Mouse (Mus musculus): ENCODE measurements around the gene Arhgap10.

Gene Arhgap10

DNA sequence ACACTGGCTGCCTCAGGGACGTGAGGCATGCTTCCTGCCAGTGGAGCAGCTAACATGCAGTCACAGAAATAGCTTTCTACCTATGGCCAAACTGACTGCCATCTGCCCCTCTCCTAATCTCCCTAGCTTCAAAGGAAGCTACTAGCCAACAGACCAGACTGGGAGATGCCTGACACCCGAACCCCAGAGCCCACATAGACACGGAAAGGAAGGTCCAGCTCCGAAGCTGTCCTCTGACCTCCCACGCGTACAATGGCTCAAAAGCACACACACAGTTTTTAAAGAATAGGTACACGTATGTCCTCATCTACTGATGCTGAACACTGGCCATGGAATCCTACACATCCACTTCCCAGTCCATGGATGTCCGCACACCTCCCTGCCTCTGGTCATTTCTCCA lies 2.0 kb downstream of the Arhgap10 start:
- DNase-seq: no peak

- no peak for DNase-seq
Observed at GRCm38 (mm10) chr8:77515201-77515600, 2.6 kb downstream of the Arhgap10 start.

- no peak for DNase-seq
Observed at GRCm38 (mm10) chr8:77511750-77512493, 5.8 kb downstream of the Arhgap10 start.

GRCm38 (mm10) chr8:77510426-77510825 lies 7.3 kb downstream of the Arhgap10 start:
- no peak for DNase-seq

DNA sequence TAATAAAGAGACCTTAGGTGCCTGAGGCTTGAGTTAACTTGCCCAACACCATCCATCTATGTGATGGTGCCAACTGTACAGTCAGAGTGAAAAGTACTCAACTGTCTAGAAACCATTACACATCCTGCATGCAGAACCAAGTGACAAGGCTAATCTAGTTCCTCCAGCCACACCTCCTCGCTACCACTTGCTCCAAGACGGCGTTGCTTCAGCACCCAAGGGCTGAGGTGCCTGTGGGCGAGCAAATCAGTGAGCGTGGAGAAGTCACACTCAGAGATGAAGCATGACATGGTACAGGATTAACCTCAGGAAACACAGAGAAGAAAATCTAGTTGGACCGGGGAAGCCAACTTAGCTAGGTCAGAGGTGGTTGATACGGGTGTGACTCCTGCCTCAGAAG lies 8.7 kb downstream of the Arhgap10 start:
- no peak for DNase-seq

- DNase-seq: no peak
Observed at GRCm38 (mm10) chr8:77507510-77508035, 10.2 kb downstream of the Arhgap10 start.

DNA sequence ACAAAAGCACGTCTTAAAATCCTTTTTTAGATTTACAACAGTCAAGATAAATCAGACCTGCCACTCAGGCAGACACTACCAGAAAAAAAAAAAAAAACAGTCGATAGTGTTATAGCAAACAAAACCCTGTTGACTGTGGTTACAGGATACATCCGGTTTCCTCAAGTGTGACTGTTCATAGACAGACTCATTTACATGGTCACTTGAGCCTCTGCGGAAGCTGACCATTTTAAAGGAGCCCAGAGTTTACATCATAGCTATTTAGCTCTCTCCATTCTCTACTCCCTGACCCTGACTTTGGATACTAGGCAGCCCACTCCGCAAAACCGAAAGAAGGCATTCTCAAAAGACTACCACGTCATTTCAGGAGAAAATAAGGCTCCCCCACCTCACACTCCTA lies 11.2 kb downstream of the Arhgap10 start:
- no peak for DNase-seq

DNA sequence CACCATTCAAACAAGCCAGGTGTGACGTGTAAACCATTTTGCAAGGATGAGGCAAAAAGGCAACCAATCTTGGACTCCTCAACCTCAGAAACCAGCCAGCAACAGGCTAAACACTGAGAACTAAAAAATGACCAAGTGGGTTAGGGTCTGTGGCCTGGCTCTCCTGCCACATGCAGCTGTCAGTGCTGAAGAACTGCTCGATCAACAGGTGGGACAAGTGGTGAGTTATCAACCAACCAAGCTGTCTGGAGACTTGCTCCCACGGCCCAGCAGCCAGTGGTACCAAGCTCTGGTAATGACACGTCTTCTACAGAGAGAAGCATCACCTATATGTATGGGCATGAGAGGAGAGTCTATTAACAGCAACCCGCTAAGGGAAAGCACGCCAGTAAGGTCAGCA lies 15.2 kb downstream of the Arhgap10 start:
- DNase-seq: no peak

DNA sequence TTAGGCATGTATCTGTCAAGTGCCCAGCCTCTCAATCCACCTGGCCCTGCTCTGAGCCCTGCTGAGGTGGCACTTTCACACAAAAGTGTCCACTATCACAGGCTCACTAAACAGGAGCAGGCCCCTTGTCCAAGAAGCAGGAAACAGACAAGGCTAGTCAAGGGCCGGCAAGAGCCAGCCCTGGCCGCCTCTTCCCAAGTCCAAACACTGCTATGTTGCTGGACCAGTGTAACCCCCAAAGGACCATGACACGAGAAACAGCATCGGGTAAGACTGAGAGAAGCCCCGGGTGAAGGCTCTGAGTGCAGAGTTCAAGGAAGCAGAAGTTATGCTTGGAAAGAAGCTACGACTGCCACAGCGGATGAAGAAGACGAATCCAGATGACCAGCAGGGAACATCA lies 16.6 kb downstream of the Arhgap10 start:
- DNase-seq: no peak

GRCm38 (mm10) chr8:77500264-77500663 lies 17.5 kb downstream of the Arhgap10 start:
- DNase-seq: no peak

- DNase-seq: no peak
Observed at GRCm38 (mm10) chr8:77497442-77497841, 20.3 kb downstream of the Arhgap10 start.

DNA sequence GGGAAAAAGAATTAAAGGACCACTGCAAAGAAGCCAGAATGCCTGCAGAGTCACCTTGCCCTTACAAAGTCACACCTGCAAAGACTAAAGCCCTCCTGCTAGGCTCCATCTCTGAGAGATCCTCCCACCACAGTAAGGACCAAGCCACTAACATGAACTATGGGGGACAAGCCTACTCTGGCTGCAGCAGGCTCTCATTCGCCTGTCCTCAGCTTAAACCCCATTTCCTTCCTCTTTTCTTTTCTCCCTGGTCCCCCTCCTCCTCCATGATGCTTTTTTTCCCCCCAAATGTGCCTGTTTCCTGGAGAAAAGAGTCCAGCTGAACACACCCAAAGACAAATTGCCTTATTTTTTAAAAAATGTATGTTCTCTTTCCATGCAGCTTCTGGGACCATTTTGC lies 21.5 kb downstream of the Arhgap10 start:
- no peak for DNase-seq

DNA sequence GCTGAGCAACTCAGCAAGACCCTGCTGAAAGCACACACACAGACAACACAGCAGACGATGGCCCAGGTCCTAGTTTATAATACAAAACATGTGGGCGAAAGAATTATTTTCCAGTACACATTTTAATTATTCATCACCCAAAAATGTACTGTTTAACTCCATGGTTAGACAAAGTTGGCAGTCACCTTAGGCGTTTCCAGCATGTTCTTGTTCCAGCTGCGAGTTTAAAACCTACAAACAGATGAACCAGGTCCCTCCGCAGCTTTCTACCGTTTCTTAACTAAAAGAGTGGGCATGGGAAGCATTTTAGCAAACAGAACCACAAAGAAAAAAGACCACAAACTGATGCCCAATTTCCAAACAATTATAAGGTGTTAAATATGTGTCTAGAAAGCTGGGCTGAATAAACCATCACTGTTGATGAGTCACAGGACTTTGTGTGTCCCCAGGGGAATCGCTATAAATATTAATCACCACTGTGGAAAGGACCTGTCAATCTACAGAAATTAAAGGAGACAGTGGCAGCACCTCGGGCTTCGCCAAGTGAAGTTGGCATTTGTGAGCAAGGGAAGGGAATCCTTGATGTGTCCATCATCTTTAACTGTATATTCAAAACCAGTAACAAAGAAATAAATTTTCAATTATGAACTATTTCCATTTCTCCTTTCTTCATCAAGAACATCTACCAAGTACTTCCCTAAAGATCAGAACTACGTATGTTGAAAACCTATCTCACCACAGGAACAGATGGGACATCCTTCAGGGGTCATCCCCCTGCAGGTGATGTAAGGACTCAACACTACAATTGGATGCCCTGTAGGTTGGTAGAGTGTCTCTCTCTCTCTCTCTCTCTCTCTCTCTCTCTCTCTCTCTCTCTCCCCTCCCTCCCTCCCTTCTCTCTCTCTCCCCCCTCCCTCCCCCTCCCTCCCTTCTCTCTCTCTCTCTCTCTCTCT lies 23.1 kb downstream of the Arhgap10 start:
- DNase-seq: no peak

GRCm38 (mm10) chr8:77492356-77493058 lies 25.2 kb downstream of the Arhgap10 start:
- no peak for DNase-seq

DNA sequence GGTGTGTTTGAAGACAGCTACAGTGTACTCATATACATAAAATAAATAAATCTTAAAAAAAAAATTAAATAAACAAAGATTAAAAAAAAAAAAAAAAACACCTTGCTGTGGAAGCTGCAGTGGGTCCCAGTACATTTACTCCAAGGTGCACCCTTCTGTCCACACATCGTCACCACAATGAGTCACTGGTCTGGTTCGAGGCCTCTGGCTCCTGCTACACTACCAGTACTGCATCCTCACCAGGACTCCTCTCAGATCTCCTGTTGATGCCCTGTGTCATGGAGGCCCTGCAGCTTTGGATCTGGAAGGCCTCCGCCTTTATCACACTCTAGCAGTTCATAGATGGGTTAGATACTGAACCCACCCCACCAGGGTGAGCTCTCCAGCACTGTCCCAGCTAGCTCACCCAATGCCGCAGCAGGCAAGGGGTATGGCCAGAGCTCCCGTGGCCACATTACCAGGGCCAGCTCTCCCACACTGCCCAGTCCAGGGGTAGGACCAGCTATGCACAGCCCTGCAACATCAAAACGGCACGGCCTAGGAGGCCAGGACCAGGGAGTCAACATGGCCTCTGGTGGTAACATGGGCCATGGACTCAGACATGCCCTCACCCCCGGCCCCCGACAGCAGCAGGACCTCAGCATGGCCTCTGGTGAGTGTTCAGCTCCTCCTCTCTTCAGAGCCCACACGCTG lies 26.4 kb downstream of the Arhgap10 start:
- no peak for DNase-seq

DNA sequence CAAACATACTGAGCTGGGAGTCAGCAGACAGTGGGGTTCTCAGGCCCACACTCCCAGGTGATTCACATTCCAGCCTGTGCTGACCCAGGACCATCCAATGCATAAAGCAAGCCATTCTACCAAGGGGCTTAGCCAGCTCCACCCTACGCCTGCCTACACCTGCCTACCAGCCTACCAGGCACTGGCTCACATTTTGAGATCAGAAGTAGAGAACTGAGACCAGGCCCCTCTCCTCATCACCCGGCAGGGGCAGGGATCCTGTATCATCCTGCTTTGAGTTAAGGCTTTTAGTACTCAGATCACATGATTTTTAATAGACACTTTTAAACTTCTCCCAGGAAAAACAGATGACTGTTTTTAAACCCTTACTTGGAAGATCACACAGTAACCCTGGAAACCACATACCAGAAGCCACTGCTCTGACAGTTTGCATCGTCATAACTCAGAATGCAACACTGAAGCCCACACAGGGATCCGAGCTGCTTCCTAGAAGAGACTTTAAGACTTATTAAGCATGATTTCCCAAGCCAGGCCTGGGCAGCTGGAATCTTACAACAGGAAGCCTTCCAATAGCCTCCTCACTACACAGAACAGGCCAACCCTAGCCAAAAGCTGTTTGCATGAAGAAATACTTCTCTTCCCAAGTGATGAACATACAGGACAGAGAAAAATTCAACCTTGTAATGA lies 27.5 kb downstream of the Arhgap10 start:
- peak; percentile 54 to 81 for DNase-seq

- DNase-seq: peak in 1 of 2 experiments; percentile 49
Observed at GRCm38 (mm10) chr8:77489235-77489634, 28.5 kb downstream of the Arhgap10 start.

DNA sequence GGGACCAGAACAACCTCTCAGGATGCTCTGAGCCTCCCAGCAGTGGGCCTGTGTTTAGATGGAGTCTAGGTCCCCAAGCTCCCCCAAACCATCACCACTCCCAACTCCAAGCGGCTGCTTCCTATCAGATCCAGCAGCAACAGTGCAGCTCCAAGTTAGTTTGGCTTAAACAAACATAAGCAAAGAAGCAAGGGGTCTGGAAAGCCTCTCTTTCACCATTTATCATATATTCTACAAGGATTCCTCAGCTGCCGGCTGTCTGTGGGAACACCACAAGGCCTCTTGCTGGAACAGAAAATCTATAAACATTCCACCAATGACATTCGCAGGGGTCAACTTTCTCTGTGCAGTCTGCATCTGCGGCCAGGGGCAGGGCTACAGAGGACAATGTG lies 29.5 kb downstream of the Arhgap10 start:
- DNase-seq: peak in 1 of 2 experiments; percentile 68

DNA sequence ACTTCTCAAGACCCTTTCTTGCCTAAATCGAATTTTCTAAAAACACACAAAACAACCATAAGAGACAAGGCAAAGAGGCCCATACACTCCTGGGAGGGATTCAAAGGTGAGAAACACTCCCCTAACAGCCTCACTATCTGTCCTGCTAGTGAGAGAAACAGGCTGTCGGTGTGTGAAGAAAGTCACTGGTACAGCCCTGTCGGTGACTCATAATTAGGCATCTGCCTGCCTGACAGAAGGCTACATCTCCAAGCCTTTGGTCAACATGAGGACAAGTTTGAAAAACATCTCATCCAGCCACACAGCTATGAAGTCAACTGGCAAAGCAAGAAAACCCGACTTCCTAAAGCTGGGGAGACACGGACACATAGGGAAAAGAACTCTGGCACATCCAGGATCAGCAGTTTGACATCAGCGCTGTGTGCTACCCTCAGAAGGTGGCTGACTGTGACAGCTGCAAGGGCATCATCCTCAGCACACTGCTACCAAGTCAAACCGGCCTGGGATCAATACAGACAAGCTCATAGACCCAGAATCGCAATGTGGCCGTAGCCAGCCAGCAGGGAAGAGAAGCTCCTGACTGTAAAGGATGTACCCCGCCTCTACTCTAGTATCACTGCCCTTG lies 30.1 kb downstream of the Arhgap10 start:
- DNase-seq: no peak

DNA sequence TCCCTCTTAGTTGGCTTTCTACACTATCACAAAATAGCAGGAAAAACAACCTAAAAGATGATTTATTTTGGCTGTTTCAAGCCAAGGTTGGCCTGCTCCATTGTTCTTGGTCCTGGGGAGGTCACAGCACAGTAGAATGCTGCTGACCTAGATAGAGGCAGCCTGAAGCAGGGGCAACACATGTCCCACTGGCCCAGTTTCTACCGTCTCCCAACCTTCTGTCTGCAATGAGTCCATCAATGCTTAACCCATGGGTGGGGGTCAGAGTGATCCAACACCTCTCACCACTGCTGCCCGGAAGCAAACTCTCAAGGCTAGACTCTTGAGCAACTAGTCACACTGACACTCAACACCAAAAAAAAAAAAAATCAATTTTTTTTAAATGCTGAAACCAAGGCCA lies 31.0 kb downstream of the Arhgap10 start:
- DNase-seq: no peak

GRCm38 (mm10) chr8:77484817-77485216 lies 32.9 kb downstream of the Arhgap10 start:
- no peak for DNase-seq

Measured in lung, postnatal 4 days (tissue).